Mouse (Mus musculus) heart, postnatal 0 days (tissue): ENCODE results near the gene Tyw1. TPM values are rescaled to one million over a fixed set of nuclear protein-coding genes. Genes with fewer than 3 reads are reported as not detected.

Experiments
- ATAC-seq: fragments of 200-750 bp; cut with Nextera tagmentation; 2 replicates; pipeline ENCODE4 v1.8.0; 2017; ENCODE audit warnings: low read depth, moderate number of reproducible peaks, moderate library complexity; ENCODE audit not compliant: insufficient read depth
- DNase-seq: peaks from one replicate; pipeline ENCODE4 v3.0.0-alpha.2; 2016; ENCODE audit warnings: low spot score
- H3K27ac ChIP-seq: fragments of 300-500 bp; sonication (generic); 2 replicates; pipeline ENCODE4 v1.5.1; 2014; ENCODE audit warnings: low read depth, mild to moderate bottlenecking
- H3K27me3 ChIP-seq: fragments of 300-500 bp; sonication (generic); 2 replicates; pipeline ENCODE4 v1.6.1; 2014; ENCODE audit warnings: low read length, mixed read lengths; ENCODE audit not compliant: control insufficient read depth, insufficient read depth
- H3K36me3 ChIP-seq: fragments of 300-500 bp; sonication (generic); replicated peaks from 2 replicates; pipeline ENCODE4 v1.6.1; 2014; ENCODE audit warnings: low read length, mixed read lengths; ENCODE audit not compliant: control insufficient read depth, insufficient read depth
- H3K4me1 ChIP-seq: fragments of 300-500 bp; sonication (generic); 2 replicates; pipeline ENCODE4 v1.6.1; 2014; ENCODE audit warnings: antibody characterized with exemption; ENCODE audit not compliant: control insufficient read depth, insufficient read depth
- H3K4me2 ChIP-seq: fragments of 300-500 bp; sonication (generic); 2 replicates; pipeline ENCODE4 v1.6.1; 2014; ENCODE audit warnings: low read depth, mild to moderate bottlenecking, low read length, moderate library complexity
- H3K4me3 ChIP-seq: fragments of 300-500 bp; sonication (generic); 2 replicates; pipeline ENCODE4 v1.5.1; 2014; ENCODE audit warnings: low read depth, low read length
- H3K9ac ChIP-seq: fragments of 300-500 bp; sonication (generic); replicated peaks from 2 replicates; pipeline ENCODE4 v1.6.1; 2014; ENCODE audit warnings: low read depth, low read length, mixed read lengths
- H3K9me3 ChIP-seq: fragments of 300-500 bp; sonication (generic); replicated peaks from 2 replicates; pipeline ENCODE4 v1.6.1; 2016; ENCODE audit warnings: low read length; ENCODE audit not compliant: control insufficient read depth
- CTCF ChIP-seq: IDR thresholded peaks from 2 replicates; pipeline ENCODE4 v1.5.1; 2016; ENCODE audit warnings: antibody characterized with exemption, control low read depth, low read depth
- EP300 ChIP-seq: IDR thresholded peaks from 2 replicates; pipeline ENCODE4 v1.6.1; 2016; ENCODE audit warnings: antibody characterized with exemption, low read depth
- WGBS: fragments of 180-500 bp; shearing (Covaris S2); extraction: QIAGEN DNeasy Blood & Tissue Kit; methylation state at CpG from one replicate; pipeline ENCODE4 v1.1.7; 2014; 5-methylcytosine and 5-hydroxymethylcytosine counted together
- polyA plus RNA-seq: library from polyadenylated mRNA; unstranded; fragments of >200 nt; fragmentation: Nextera tagmentation; extraction: Ambion mirVana; gene quantifications from 2 replicates; pipeline ENCODE4 v1.2.1, GENCODE M21; 2015
- total RNA-seq: library from RNA; depleted of rRNA; stranded (reverse); fragments of >200 nt; gene quantifications from 2 replicates; pipeline ENCODE4 v1.2.3, GENCODE M21; 2014; ENCODE audit warnings: low replicate concordance

Gene Tyw1
- total and polyA plus RNA-seq, 2 experiments from 2014 or later, result 11.1 to 18.9 TPM

DNA sequence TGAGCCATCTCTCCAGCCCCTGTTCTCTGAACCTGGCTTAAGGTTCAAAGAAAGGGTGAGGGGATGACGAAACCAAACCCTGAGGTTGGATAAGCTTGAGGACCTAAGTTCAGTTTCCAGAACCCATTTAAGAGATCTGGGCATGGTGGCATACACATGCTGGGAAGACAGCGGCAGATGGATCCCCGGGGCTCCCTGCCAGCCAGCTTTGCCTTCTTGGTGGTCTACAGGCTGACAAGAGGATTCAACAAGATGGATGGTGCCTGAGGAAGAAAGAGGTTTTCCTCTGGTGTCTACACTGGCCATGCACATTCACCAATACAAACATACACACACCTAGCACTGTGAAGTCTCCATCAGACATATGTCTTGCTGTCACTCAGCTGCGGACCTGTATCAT, 37.6 kb downstream of the Tyw1 start:
- Histone ChIP-seq H3K9me3 (no peaks in the 10 kb centered on the region), H3K27ac (no peak overlapping the region), H3K4me1 (no peaks in the 10 kb centered on the region), H3K4me3 (no peak overlapping the region), H3K36me3 (peaks cover 41% of the 10 kb centered on the region), H3K27me3 (no peaks in the 10 kb centered on the region), H3K9ac (no peak overlapping the region), H3K4me2 (no peak overlapping the region)
- 97% methylated on average over 4 of the region's 4 CpGs for WGBS
- DNase-seq (no peak), ATAC-seq (no peak)
- no peak for TF ChIP-seq EP300
- TF ChIP-seq CTCF, result no peak

DNA sequence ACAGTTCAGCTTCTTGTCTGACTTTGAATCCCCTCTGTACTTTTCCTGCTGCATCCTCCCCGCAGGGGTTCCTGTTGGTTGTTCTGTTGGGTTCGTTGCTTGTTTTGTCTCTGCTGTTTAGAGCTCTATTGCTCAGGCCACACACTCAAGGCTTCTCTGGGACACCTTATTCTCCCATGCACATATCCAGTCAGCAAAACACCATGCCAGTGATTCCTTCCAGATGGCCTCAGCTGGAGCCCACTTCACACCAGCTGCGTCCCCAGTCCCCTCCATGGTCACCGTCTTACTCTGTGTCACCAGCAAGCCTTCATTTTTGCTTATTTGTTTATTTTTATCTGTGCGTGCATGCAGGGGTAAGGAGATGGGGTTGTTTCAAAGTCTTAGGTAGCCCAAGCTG, 38.5 kb downstream of the Tyw1 start:
- no peaks in the 10 kb centered on the region for H3K4me1 ChIP-seq
- ATAC-seq, result no peak
- no peak for DNase-seq
- TF ChIP-seq CTCF, result no peak
- TF ChIP-seq EP300, result no peak
- peaks cover 39% of the 10 kb centered on the region for H3K36me3 ChIP-seq
- no peak overlapping the region for H3K27ac ChIP-seq
- no peaks in the 10 kb centered on the region for H3K9me3 ChIP-seq
- 84% methylated on average over 5 of the region's 5 CpGs for WGBS
- H3K9ac ChIP-seq, result no peak overlapping the region
- H3K4me3 ChIP-seq, result no peak overlapping the region
- no peak overlapping the region for H3K4me2 ChIP-seq
- no peaks in the 10 kb centered on the region for H3K27me3 ChIP-seq

DNA sequence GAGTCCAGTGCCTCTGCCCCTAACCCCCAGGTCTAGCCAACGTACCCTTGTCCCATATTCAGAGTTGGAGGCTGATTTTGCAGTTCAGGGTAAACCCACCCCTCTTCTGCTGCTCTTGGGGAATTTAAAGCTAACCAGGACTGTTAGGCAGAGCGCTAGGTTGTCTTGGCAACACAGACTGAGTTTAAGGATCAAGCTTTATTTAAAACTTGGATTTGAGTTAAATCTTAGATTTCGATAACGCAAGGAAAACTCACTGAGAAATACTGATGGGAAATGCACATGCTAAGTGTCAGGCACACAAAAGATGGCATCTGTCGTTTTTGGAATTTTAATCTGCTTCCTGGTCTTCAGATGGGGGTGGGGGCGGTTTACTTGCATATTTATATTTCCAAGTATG, 39.2 kb downstream of the Tyw1 start:
- H3K4me1 ChIP-seq, result no peaks in the 10 kb centered on the region
- H3K9me3 ChIP-seq, result no peaks in the 10 kb centered on the region
- no peak overlapping the region for H3K4me3 ChIP-seq
- H3K27me3 ChIP-seq, result no peaks in the 10 kb centered on the region
- H3K27ac ChIP-seq, result no peak overlapping the region
- H3K4me2 ChIP-seq, result no peak overlapping the region
- WGBS, result 86% methylated on average over 6 of the region's 6 CpGs
- H3K36me3 ChIP-seq, result peaks cover 40% of the 10 kb centered on the region
- TF ChIP-seq CTCF, result no peak
- TF ChIP-seq EP300, result no peak
- DNase-seq (no peak), ATAC-seq (no peak)
- no peak overlapping the region for H3K9ac ChIP-seq

DNA sequence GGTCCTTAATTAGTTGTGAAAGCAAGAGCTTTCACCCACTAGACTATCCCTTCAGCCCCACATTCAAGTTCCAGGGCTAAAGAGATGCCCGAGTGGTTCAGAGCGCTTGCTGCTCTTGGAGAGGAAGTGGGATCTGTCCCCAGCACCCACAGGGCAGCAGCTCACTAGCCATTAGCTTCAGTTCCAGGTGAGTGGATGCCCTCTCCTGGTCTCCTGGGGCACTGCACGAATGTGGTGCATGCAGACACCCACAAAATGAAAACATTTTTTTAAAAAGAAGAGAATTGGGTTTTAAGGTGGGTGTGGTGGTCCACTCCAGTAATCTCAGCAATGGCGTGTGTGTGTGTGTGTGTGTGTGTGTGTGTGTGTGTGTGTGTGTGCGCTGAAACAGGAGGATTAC, 40.7 kb downstream of the Tyw1 start:
- H3K27me3 ChIP-seq, result no peaks in the 10 kb centered on the region
- H3K36me3 ChIP-seq, result peaks cover 48% of the 10 kb centered on the region
- ATAC-seq (no peak), DNase-seq (no peak)
- no peak overlapping the region for H3K4me3 ChIP-seq
- no peak overlapping the region for H3K9ac ChIP-seq
- 89% methylated on average over 5 of the region's 5 CpGs for WGBS
- H3K4me2 ChIP-seq, result no peak overlapping the region
- TF ChIP-seq CTCF (no peak), EP300 (no peak)
- H3K27ac ChIP-seq, result no peak overlapping the region
- H3K9me3 ChIP-seq, result no peaks in the 10 kb centered on the region
- H3K4me1 ChIP-seq, result no peaks in the 10 kb centered on the region

DNA sequence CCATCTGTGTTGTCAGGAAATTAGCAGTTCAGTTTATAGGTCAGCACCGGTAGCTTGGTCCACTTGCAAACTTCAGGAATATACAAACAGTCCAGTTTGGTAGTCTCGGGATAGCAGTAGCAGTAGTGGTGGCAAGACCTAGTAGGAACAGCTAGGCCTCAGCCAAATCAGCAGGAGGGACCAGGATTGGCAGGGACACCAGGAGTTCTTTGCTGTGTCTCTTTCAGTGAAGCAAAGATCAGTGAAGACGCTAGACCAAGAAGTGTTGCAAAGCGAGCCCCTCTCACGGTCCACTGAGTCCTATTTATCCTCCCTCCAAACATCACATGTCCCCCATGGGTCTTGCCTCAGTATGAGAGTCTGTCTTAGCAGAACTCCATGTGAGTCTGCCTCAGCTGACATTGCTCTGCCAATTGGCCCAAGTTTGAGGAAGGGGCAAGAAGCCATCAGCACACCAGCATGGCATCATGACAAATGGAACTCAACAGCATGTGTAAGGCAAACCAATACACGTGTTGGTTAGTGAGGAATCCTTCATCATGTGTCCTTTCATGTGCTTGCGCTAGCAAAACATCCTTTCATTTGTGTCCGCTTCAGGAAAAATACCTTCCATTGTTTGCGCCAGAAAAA, 43.5 kb downstream of the Tyw1 start:
- ATAC-seq (no peak), DNase-seq (no peak)
- Histone ChIP-seq H3K27ac (no peak overlapping the region), H3K27me3 (no peaks in the 10 kb centered on the region), H3K4me2 (no peak overlapping the region), H3K4me1 (no peaks in the 10 kb centered on the region), H3K36me3 (peaks cover 42% of the 10 kb centered on the region), H3K9me3 (no peaks in the 10 kb centered on the region), H3K4me3 (no peak overlapping the region), H3K9ac (no peak overlapping the region)
- 93% methylated on average over 9 of the region's 9 CpGs for WGBS
- TF ChIP-seq CTCF (no peak), EP300 (no peak)

DNA sequence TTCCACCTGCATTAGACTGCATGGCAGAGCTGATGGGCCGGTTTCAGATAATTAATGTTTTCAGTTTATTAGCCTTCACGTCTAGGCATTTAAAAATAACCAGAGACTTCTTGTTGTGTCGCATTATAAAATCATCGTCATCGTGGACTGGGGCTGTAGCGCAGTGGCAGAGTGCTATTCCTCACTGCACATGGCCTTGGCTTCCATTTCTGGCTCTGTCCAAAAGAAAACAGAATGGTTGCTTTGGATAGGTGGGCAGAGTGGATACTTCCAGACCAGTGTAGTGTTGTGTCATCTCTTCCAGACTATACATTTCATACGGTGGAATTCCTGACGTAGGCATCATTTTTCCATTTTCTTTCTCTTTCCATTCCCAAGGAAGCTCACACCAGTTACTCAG, 44.1 kb downstream of the Tyw1 start:
- Histone ChIP-seq H3K4me3 (no peak overlapping the region), H3K27ac (no peak overlapping the region), H3K36me3 (peaks cover 46% of the 10 kb centered on the region), H3K9me3 (no peaks in the 10 kb centered on the region), H3K9ac (no peak overlapping the region), H3K27me3 (no peaks in the 10 kb centered on the region), H3K4me1 (no peaks in the 10 kb centered on the region), H3K4me2 (no peak overlapping the region)
- no peak for ATAC-seq
- 92% methylated on average over 8 of the region's 8 CpGs for WGBS
- no peak for DNase-seq
- TF ChIP-seq CTCF, result no peak
- TF ChIP-seq EP300, result no peak
